8 mouse cellular contexts compared by ENCODE assay signal in the genomic region with DNA sequence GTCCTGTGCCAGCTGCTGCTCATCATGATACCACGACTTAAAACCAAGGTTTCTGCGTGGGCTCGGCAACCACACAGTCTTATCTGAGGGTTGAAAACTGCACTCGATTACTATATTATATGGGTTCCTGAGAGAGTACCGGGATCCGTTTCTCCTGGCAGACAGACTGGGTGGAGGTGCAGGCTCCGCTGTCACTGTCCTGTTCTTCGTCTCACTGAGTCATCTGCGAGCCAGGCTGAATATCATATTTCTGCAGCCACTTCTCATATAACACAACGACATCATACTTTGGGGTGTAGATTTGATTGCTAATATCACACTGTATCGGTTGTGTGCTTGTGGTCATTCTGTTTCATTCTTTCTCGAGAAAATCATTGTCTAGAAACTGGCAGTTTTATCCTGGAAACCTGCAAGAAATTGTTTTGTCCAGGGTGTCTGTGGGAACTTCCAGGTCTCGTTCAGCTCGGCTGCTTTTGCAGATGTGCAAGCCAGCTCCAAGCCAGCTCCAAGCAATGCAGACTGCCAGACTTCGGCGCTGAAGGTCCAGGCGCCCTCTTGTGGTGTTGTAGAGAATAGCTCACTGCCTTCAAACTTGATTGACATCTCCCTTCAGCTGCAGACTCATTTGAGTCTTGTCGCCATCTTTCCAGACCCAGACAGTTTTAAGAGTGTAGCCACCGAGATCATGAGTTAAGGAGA.
DNase-seq lines count a peak whose midpoint lies in the region; ATAC-seq and TF ChIP-seq lines count a peak whose summit lies in the region.

No protein-coding gene starts in this region.

- H3K36me3 ChIP-seq in myocyte (ENCODE audit: control insufficient read depth, insufficient read depth): no peaks in the 10 kb centered on the region

- no peak overlapping the region for H3K4me3 ChIP-seq in myocyte

- no peak for TF ChIP-seq POLR2A in myocyte (IDR thresholded peaks at IDR 0.05; ENCODE audit: insufficient read length, low read depth)

- ATAC-seq in monocyte, adult 5-6 weeks (replicated peaks; ENCODE audit: insufficient number of reproducible peaks, low FRiP score, low TSS enrichment, poor library complexity, severe bottlenecking): no peak

- DNase-seq in layer of hippocampus, adult 18-20 months (ENCODE audit: low spot score in 2 of 2): peak; percentile 50 to 70
- no peak for DNase-seq in layer of hippocampus, adult 9-11 months
- DNase-seq in NIH3T3 (ENCODE audit: low read depth): peak; percentile 91
- DNase-seq in embryo, embryonic 10.5 days (ENCODE audit: low spot score): peak; percentile 78
- DNase-seq in heart, postnatal 36 days: peak; percentile 59 to 60
- DNase-seq in left cerebral cortex, postnatal 25 days (ENCODE audit: low spot score in 2 of 2): peak; percentile 64 to 65

- intact Hi-C loops in heart, postnatal 36 days (cut with DNase I): no loop called here
- intact Hi-C loops in left cerebral cortex, postnatal 25 days (cut with DNase I): loop anchor here (1.0 to 2.0 kb wide), 2 partner anchors 153 to 315 kb away; no protein-coding TSS in a partner anchor

- H3ac ChIP-seq in myocyte (ENCODE audit: control insufficient read depth, insufficient read length): no peak overlapping the region

- no peaks in the 10 kb centered on the region for H3K27me3 ChIP-seq in myocyte (ENCODE audit: control insufficient read depth, insufficient read depth, insufficient read length)

- no peaks in the 10 kb centered on the region for H3K79me2 ChIP-seq in myocyte (ENCODE audit: control insufficient read depth, insufficient read depth)

- peak overlapping the region; percentile 74 for H3K4me2 ChIP-seq in myocyte (ENCODE audit: low read depth)

TF ChIP-seq in myocyte, 11 proteins besides CTCF, POLR2A, EP300 and RAD21:
- TF ChIP-seq USF1 (IDR thresholded peaks at IDR 0.05; ENCODE audit: low read depth) (no peak), MYOD1 (IDR thresholded peaks at IDR 0.05; ENCODE audit: control insufficient read depth in 1 of 3, insufficient read length in 2 of 3, low read depth in 2 of 3) (no peak), E2F4 (IDR thresholded peaks at IDR 0.05; ENCODE audit: insufficient read depth) (no peak), REST (IDR thresholded peaks at IDR 0.05; ENCODE audit: insufficient read depth, insufficient read length) (no peak), MYOG (IDR thresholded peaks at IDR 0.05; ENCODE audit: control insufficient read depth in 1 of 3, insufficient read depth in 1 of 3, insufficient read length in 2 of 3, low read depth in 2 of 3) (no peak), TCF12 (IDR thresholded peaks at IDR 0.05; ENCODE audit: insufficient read depth, poor library complexity, severe bottlenecking) (no peak), TCF3 (IDR thresholded peaks at IDR 0.05; ENCODE audit: insufficient read length, low read depth) (no peak), POLR2AphosphoS2 (IDR thresholded peaks at IDR 0.05; ENCODE audit: insufficient read length, low read depth) (no peak)
